Mouse (Mus musculus) fat pad, adult 2 months (tissue): ENCODE measurements around the gene Eif3l.
"Not testable (repeated sequence)": the region's sequence is repeated elsewhere in the genome, so short reads cannot be mapped to it uniquely, and the experiment has no call there.

ENCODE experiments used
- DNase-seq: peaks from one replicate; pipeline ENCODE4 v3.0.0-alpha.2; 2011; ENCODE audit warnings: low read depth, low spot score; ENCODE audit errors: extremely low read depth

The Eif3l gene

GRCm38 (mm10) chr15:79074913-79075532 is at the start of gene Eif3l:
TSS of gene Eif3l (plus strand) at chr15:79075179.
- no peak for DNase-seq

DNA sequence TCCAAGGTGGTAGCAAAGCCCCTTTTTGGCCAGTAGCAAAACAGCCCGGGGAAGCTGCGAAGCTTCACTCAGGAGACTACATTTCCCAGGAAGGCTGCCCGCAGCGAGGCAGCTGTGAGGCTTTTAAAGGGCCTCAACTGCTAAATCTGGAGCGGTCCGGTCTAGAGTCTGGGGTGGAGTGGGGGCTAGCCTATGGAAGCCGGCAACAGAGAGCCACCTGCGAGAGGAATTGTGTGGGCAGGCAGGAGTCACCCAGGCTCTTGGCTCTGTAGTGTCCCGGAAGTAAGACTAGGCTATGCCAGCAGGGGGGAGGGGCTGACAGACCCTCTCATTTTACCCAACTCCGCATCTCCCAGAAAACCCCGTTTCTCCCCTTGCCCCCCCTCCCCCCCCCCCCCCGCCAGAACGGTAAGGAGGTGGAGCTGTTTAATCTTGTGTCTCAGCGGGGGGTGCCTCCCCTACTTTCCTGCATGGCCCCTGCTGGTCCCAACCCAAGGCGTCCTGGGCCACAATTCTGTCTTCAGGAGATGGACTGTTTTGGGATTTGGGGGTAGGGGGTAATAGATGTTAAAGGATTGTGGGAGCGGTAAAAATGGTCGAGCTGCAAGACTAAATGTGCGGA is 49.2 kb upstream of the Eif3l start:
- DNase-seq: no peak

- no peak for DNase-seq
These were observed 48.3 kb upstream of the Eif3l start for GRCm38 (mm10) chr15:79026511-79027290.

GRCm38 (mm10) chr15:79027291-79028205 is 47.4 kb upstream of the Eif3l start:
- DNase-seq: no peak

DNA sequence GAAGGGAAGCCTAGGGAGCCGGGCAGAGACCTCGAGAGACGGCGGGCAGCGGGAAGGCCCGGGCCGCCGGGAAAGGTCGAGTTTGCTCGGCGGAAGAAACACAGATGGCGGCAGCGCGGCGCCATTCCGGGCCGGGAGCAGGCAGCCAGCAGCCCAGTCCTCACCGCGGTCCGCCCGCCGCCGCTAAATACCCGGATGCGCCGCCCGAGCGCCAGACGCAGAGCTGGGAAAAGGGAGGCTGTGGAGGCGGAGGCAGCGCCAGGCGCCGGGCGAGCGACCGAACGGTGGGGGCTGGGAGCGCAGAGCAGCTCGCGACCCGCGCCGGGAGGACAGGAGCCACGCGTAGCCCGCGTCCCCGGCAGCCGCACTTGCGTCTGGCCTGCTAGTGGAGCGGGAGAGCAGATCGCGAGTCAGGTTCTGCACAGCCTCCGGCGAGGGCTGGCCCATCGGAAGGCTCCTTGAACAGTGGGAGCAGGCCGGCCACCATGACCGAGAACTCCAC is 46.7 kb upstream of the Eif3l start, which contains the start of gene H1f0:
Gene H1f0, plus strand, starts transcription at position 214 of the 502 bp plus-strand sequence.
- no peak for DNase-seq

DNA sequence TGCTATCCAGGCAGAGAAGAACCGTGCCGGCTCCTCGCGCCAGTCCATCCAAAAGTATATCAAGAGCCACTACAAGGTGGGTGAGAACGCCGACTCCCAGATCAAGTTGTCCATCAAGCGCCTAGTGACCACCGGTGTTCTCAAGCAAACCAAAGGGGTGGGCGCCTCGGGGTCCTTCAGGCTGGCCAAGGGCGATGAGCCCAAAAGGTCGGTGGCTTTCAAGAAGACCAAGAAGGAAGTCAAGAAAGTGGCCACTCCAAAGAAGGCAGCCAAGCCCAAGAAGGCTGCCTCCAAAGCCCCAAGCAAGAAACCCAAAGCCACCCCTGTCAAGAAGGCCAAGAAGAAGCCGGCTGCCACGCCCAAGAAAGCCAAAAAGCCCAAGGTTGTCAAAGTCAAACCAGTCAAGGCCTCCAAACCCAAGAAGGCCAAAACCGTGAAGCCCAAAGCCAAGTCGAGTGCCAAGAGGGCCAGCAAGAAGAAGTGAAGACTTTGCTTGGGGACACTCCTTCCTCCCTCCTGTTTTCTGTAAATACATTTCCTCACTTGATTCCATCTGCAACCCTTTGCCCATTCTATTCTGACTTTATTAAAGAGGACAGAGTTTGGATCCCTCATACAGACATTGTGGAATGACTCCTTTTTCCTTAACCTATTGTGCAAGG is 46.0 kb upstream of the Eif3l start:
- DNase-seq: no peak

DNA sequence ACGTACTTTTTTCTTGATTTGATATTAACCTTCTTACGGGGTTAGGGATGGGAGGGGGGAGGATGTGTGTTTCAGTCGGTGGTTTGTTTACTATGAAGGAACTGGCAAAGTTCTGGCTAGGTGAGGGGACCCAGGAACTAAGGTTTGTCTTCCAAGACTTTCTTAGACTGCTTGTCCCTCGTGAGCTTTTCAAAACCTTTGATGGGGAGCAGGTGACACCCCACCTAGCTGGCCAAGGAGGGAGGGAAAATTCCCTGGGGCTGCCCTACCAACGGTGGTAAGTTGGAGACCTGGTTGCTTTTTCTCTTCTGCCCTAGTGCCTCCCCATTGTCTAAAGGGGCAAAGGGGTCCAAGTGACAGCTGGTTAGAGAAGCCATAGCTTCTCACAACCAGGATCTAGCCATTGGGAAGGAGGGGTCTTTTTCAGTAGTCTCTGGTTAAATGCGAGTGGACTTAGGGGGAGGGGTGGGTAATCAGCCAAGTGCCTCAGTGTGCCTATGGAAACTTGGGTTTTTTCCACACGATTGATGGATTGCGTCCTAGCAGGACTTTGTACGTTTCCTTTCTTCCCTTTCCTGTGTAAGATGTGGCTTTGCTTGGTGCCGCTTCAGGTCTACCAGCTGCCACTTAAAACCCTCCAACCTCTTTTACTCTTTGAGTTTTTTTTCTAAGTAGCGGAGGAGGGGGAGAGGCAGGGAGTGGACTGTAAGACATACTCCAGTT is 45.3 kb upstream of the Eif3l start:
- DNase-seq: no peak

GRCm38 (mm10) chr15:79030551-79031435 is 44.2 kb upstream of the Eif3l start:
- peak; percentile 57 for DNase-seq

DNA sequence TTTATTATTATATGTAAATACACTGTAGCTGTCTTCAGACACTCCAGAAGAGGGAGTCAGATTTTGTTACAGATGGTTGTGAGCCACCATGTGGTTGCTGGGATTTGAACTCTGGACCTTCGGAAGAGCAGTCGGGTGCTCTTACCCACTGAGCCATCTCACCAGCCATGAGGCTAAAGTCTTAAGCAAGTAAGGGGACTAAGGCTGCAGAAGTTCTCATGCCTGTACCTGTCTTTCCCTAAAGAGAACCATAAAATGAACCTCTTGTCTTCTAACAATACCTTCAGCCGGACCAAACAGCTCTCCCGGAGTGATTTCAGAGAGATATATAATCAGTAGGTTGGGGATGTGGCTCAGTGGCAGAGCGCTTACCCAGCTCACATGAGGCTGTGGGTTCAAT is 43.1 kb upstream of the Eif3l start:
- DNase-seq: not testable (repeated sequence)

DNA sequence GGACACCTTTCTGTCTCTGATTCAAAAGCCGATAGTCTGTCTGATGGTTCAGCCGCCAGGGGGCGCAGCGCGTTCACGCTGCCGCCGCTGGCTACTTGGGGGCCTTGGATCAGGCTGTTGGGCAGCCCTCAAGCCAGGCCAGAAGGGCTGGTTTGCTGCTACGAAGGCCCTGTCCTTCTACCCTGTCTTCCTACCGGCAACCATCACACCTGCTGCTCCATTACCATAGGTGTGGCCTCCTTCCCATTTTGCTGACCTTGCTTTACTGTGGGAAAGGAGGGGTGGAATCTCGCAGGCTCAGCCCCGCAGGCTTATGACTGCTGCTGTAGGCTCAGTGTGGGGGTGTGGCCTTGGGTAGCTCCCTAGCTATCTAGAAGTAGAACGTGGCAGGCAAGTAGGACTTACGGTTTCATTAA is 37.1 kb upstream of the Eif3l start:
- no peak for DNase-seq

- DNase-seq: no peak
These were observed 36.6 kb upstream of the Eif3l start for GRCm38 (mm10) chr15:79038331-79038730.

GRCm38 (mm10) chr15:79038853-79039252 is 36.1 kb upstream of the Eif3l start:
- no peak for DNase-seq

- DNase-seq: no peak
These were observed 34.2 kb upstream of the Eif3l start for GRCm38 (mm10) chr15:79040501-79041416.

- no peak for DNase-seq
These were observed 33.4 kb upstream of the Eif3l start, which contains the start of gene Galr3 for GRCm38 (mm10) chr15:79041585-79041984. TSS of gene Galr3 (plus strand) at chr15:79041885.

DNA sequence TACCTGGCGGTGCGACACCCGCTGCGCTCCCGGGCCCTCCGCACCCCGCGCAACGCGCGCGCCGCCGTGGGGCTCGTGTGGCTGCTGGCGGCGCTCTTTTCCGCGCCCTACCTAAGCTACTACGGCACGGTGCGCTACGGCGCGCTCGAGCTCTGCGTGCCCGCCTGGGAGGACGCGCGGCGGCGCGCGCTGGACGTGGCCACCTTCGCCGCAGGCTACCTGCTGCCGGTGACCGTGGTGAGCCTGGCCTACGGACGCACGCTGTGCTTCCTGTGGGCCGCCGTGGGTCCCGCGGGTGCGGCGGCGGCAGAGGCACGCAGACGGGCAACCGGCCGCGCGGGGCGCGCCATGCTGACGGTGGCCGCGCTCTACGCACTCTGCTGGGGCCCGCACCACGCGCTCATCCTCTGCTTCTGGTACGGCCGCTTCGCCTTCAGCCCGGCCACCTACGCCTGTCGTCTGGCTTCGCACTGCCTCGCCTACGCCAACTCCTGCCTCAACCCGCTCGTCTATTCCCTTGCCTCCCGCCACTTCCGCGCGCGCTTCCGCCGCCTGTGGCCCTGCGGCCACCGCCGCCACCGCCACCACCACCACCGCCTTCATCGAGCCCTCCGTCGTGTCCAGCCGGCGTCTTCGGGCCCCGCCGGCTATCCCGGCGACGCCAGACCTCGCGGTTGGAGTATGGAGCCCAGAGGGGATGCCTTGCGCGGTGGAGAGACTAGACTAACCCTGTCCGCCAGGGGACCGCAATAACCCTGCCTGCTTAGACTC is 32.1 kb upstream of the Eif3l start:
- DNase-seq: no peak

- DNase-seq: no peak
These were observed 30.1 kb upstream of the Eif3l start for GRCm38 (mm10) chr15:79044837-79045236.

DNA sequence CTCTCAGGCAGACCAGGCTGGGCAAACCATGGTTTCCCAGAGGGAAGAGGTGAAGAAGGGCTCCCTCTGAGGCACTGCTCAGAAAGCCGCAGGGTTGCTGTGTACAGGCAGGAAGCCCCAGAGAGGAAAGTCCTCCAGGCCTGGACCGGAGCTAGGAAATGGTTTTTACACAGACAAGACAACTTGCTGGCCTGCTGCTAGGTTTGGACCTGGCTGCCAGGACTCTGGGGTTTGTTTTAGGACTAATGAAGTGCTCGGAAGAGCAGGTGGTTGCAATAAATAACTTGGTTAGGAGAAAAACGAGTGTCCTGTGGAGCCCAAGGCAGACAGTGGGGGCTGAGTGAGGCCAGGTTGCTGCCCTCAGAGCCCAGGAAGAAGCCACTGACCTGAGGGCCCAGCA is 26.8 kb upstream of the Eif3l start:
- DNase-seq: no peak
